ENCODE assay signal across 15 mouse cellular contexts in the genomic region with DNA sequence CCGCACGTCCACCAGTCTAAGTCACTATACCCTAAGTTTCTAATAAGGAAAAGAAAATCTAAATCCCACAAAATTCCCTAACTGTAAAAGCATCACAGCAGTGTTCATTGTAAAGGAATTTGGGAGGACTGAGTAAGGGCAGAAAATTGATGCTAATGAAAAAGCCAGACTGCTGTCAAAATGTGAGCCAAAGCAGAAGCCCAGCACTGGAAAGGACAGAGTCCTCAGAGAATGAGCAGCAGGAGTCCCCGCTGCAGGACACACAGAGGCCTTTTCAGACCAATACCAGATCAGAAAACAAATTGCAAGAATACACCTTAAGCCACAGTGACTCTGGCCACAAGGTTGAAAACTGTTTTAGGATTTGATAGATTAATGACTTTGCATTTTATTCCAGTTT.
"Had no signal": no experiment of that assay in that cellular context is flagged by ENCODE, and none has a peak within 500 bp of the region (broad histone marks: within the 10 kb centered on the region; RNA-seq: fewer than 3 reads in every experiment).

No protein-coding gene starts in this region.

- H3K36me3 ChIP-seq: lung, embryonic 15.5 days; midbrain, embryonic 13.5 days; midbrain, embryonic 15.5 days; neural tube, embryonic 12.5 days had no signal

- H3K4me3 ChIP-seq: lung, embryonic 15.5 days; megakaryocyte, embryonic 14.5 days; midbrain, embryonic 13.5 days; midbrain, embryonic 15.5 days; neural tube, embryonic 12.5 days had no signal

- H3K9ac ChIP-seq: lung, embryonic 15.5 days; midbrain, embryonic 13.5 days; midbrain, embryonic 15.5 days; neural tube, embryonic 12.5 days had no signal

- DNase-seq: lung, adult 2 months; lung, postnatal 14 days; lung, postnatal 36 days; right cerebral cortex, postnatal 14 days; thymus, adult 2 months; thymus, postnatal 25 days; thymus, postnatal 4 days had no signal

- H3K27me3 ChIP-seq: lung, embryonic 15.5 days; megakaryocyte, embryonic 14.5 days; midbrain, embryonic 13.5 days; midbrain, embryonic 15.5 days; neural tube, embryonic 12.5 days had no signal

- ATAC-seq: lung, postnatal 0 days; midbrain, embryonic 13.5 days; midbrain, embryonic 15.5 days had no signal

- H3K4me1 ChIP-seq: lung, embryonic 15.5 days; midbrain, embryonic 13.5 days; midbrain, embryonic 15.5 days; neural tube, embryonic 12.5 days had no signal

- H3K27ac ChIP-seq: lung, embryonic 15.5 days; macrophage; midbrain, embryonic 13.5 days; midbrain, embryonic 15.5 days; neural tube, embryonic 12.5 days had no signal

- H3K4me2 ChIP-seq: lung, embryonic 15.5 days; midbrain, embryonic 11.5 days; midbrain, embryonic 13.5 days; midbrain, embryonic 15.5 days; neural tube, embryonic 12.5 days had no signal

- H3K9me3 ChIP-seq: lung, embryonic 15.5 days; megakaryocyte, embryonic 14.5 days; midbrain, embryonic 13.5 days; midbrain, embryonic 15.5 days; neural tube, embryonic 12.5 days had no signal
